Mouse (Mus musculus) MEL (cell line): ENCODE results near the gene Alox5. TPM values are rescaled to one million over a fixed set of nuclear protein-coding genes. Genes with fewer than 3 reads are reported as not detected.

ENCODE experiments used
- DNase-seq: peaks from one replicate; pipeline ENCODE4 v3.0.0; 2011; ENCODE audit warnings: low read depth, low spot score
- H3K27ac ChIP-seq: 2 replicates; pipeline ENCODE4 v1.5.1; 2012; ENCODE audit warnings: low read depth, mild to moderate bottlenecking, control low read depth, low read length, moderate library complexity; ENCODE audit not compliant: control insufficient read depth
- H3K27me3 ChIP-seq, 2 experiments: fragments of 150-350 bp in 1 of 2; sonication (generic) in 1 of 2; 2 replicates each; pipeline ENCODE4 v1.6.1; 2012; ENCODE audit warnings: low read length in 2 of 2, mild to moderate bottlenecking in 2 of 2, improper control_type of control experiment in 1 of 2, moderate library complexity in 1 of 2; ENCODE audit not compliant: insufficient read depth in 2 of 2, control insufficient read depth in 1 of 2
- H3K36me3 ChIP-seq, 2 experiments: 2 replicates each; pipeline ENCODE4 v1.6.1; 2012 to 2014; ENCODE audit warnings: low read length in 2 of 2, improper control_type of control experiment in 1 of 2, inconsistent platforms in 1 of 2, mild to moderate bottlenecking in 1 of 2; ENCODE audit not compliant: insufficient read depth in 2 of 2, control insufficient read depth in 1 of 2
- H3K4me1 ChIP-seq, 2 experiments: fragments of 150-350 bp in 1 of 2; sonication (generic) in 1 of 2; 2 replicates each; pipeline ENCODE4 v1.6.1; 2012; ENCODE audit warnings: low read length in 2 of 2, improper control_type of control experiment in 1 of 2, mild to moderate bottlenecking in 1 of 2; ENCODE audit not compliant: insufficient read depth in 2 of 2, control insufficient read depth in 1 of 2
- H3K4me3 ChIP-seq, 2 experiments: fragments of 150-350 bp in 1 of 2; sonication (generic) in 1 of 2; 2 replicates each; pipeline ENCODE4 v1.5.1; 2012; ENCODE audit warnings: low read depth in 2 of 2, low read length in 2 of 2, mild to moderate bottlenecking in 2 of 2, moderate library complexity in 2 of 2, control low read depth in 1 of 2, improper control_type of control experiment in 1 of 2; ENCODE audit not compliant: control insufficient read depth in 1 of 2, insufficient read depth in 1 of 2
- H3K79me2 ChIP-seq: 2 replicates; pipeline ENCODE4 v1.6.1; 2012; ENCODE audit warnings: mild to moderate bottlenecking, low read length, moderate library complexity; ENCODE audit not compliant: control insufficient read depth, poor library complexity, insufficient read depth
- H3K9ac ChIP-seq: 2 replicates; pipeline ENCODE4 v1.6.1; 2012; ENCODE audit warnings: low read depth, mild to moderate bottlenecking, control low read depth, low read length, moderate library complexity; ENCODE audit not compliant: control insufficient read depth, poor library complexity, severe bottlenecking
- H3K9me3 ChIP-seq: fragments of 150-350 bp; sonication (generic); replicated peaks from 2 replicates; pipeline ENCODE4 v1.6.1; 2012; ENCODE audit warnings: mild to moderate bottlenecking, low read length, improper control_type of control experiment, moderate library complexity; ENCODE audit not compliant: insufficient read depth
- CTCF ChIP-seq, 3 experiments: IDR thresholded peaks in 2 of 3; conservative IDR thresholded peaks in 1 of 3; 2 replicates each; pipeline ENCODE4 v1.5.1; 2011 to 2012; ENCODE audit warnings: low read length in 3 of 3, low read depth in 2 of 3, mild to moderate bottlenecking in 2 of 3, improper control_type of control experiment in 1 of 3, inconsistent platforms in 1 of 3, mixed read lengths in 1 of 3, moderate library complexity in 1 of 3; ENCODE audit not compliant: control insufficient read depth in 1 of 3, insufficient read depth in 1 of 3, poor library complexity in 1 of 3, severe bottlenecking in 1 of 3
- ELF1 ChIP-seq: IDR thresholded peaks from 2 replicates; pipeline ENCODE4 v1.6.1; 2014; ENCODE audit warnings: low read depth, mild to moderate bottlenecking, inconsistent platforms, low read length, improper control_type of control experiment, moderate library complexity
- EP300 ChIP-seq, 2 experiments: IDR thresholded peaks; 2 replicates each; pipeline ENCODE4 v1.6.1; 2011; ENCODE audit warnings: improper control_type of control experiment in 2 of 2, low read length in 2 of 2, low read depth in 1 of 2, mild to moderate bottlenecking in 1 of 2
- ETS1 ChIP-seq: IDR thresholded peaks from 2 replicates; pipeline ENCODE4 v1.6.1; 2012; ENCODE audit warnings: low read depth, mild to moderate bottlenecking, inconsistent platforms, low read length, improper control_type of control experiment, moderate library complexity
- GATA1 ChIP-seq: IDR thresholded peaks from 2 replicates; pipeline ENCODE4 v1.6.1; 2011; ENCODE audit warnings: low read depth, low read length, improper control_type of control experiment
- HCFC1 ChIP-seq: IDR thresholded peaks from 2 replicates; pipeline ENCODE4 v1.6.1; 2012; ENCODE audit warnings: low read depth, mild to moderate bottlenecking, inconsistent platforms, low read length, improper control_type of control experiment, moderate library complexity
- MEF2A ChIP-seq: IDR thresholded peaks from 2 replicates; pipeline ENCODE4 v1.6.1; 2014; ENCODE audit warnings: low read depth, mild to moderate bottlenecking, inconsistent platforms, low read length, improper control_type of control experiment; ENCODE audit not compliant: poor library complexity, insufficient replicate concordance, severe bottlenecking; ENCODE audit errors: extremely low read depth
- MYC ChIP-seq: IDR thresholded peaks from 2 replicates; pipeline ENCODE4 v1.6.1; 2011; ENCODE audit warnings: low read depth, mild to moderate bottlenecking, low read length, improper control_type of control experiment, moderate library complexity
- NELFE ChIP-seq: IDR thresholded peaks from 2 replicates; pipeline ENCODE4 v1.6.1; 2011; ENCODE audit warnings: low read depth, low read length, improper control_type of control experiment
- POLR2A ChIP-seq, 2 experiments: IDR thresholded peaks; 2 replicates each; pipeline ENCODE4 v1.6.1; 2011 to 2012; ENCODE audit warnings: low read length in 2 of 2, mild to moderate bottlenecking in 2 of 2, control low read depth in 1 of 2, improper control_type of control experiment in 1 of 2, low read depth in 1 of 2, moderate library complexity in 1 of 2; ENCODE audit not compliant: control insufficient read depth in 1 of 2, insufficient read depth in 1 of 2, poor library complexity in 1 of 2
- POLR2AphosphoS5 ChIP-seq: IDR thresholded peaks from 2 replicates; pipeline ENCODE4 v1.6.1; 2012; ENCODE audit warnings: low read depth, borderline replicate concordance, mild to moderate bottlenecking, inconsistent platforms, low read length, moderate library complexity, mixed read lengths
- RCOR1 ChIP-seq: IDR thresholded peaks from 2 replicates; pipeline ENCODE4 v1.6.1; 2012; ENCODE audit warnings: low read depth, mild to moderate bottlenecking, inconsistent platforms, low read length, improper control_type of control experiment
- SMC3 ChIP-seq: IDR thresholded peaks from 2 replicates; pipeline ENCODE4 v1.6.1; 2011; ENCODE audit warnings: low read depth, low read length, improper control_type of control experiment
- TAL1 ChIP-seq: IDR thresholded peaks from 2 replicates; pipeline ENCODE4 v1.6.1; 2012; ENCODE audit warnings: mild to moderate bottlenecking, inconsistent platforms, low read length, moderate library complexity, mixed read lengths
- TBP ChIP-seq: IDR thresholded peaks from 2 replicates; pipeline ENCODE4 v1.8.0; 2011; ENCODE audit warnings: low read depth, low read length, improper control_type of control experiment
- TCF12 ChIP-seq: IDR thresholded peaks from 2 replicates; pipeline ENCODE4 v1.6.1; 2014; ENCODE audit warnings: low read depth, mild to moderate bottlenecking, inconsistent platforms, low read length, improper control_type of control experiment, moderate library complexity
- USF2 ChIP-seq, 2 experiments: IDR thresholded peaks; 2 replicates each; pipeline ENCODE4 v1.6.1; 2011 to 2012; ENCODE audit warnings: improper control_type of control experiment in 2 of 2, low read length in 2 of 2, borderline replicate concordance in 1 of 2, inconsistent platforms in 1 of 2, low read depth in 1 of 2, mild to moderate bottlenecking in 1 of 2; ENCODE audit not compliant: insufficient read depth in 1 of 2
- ZKSCAN1 ChIP-seq: IDR thresholded peaks from 2 replicates; pipeline ENCODE4 v1.6.1; 2012; ENCODE audit warnings: low read depth, mild to moderate bottlenecking, inconsistent platforms, low read length, improper control_type of control experiment, moderate library complexity
- ZMIZ1 ChIP-seq: IDR thresholded peaks from 2 replicates; pipeline ENCODE4 v1.6.1; 2012; ENCODE audit warnings: low read depth, mild to moderate bottlenecking, inconsistent platforms, low read length, improper control_type of control experiment, moderate library complexity
- polyA plus RNA-seq, 2 experiments: library from polyadenylated mRNA; stranded (reverse) in 1 of 2; unstranded in 1 of 2; fragments of >175 nt in 1 of 2; fragments of >200 nt in 1 of 2; gene quantifications; 2 replicates each; pipeline versions ENCODE4 v1.2.1 to v1.2.4; 2012; ENCODE audit warnings: low replicate concordance in 2 of 2, low read depth in 1 of 2; ENCODE audit not compliant: insufficient read length in 2 of 2, insufficient read depth in 1 of 2, missing spikeins in 1 of 2
- total RNA-seq: library from RNA; depleted of rRNA; stranded (reverse); fragments of 300-350 nt; gene quantifications from 2 replicates; pipeline ENCODE4 v1.2.3, GENCODE M21; 2012

Gene Alox5
- total and polyA plus RNA-seq, 3 experiments, result 1.1 to 5.7 TPM; not detected in 1

DNA sequence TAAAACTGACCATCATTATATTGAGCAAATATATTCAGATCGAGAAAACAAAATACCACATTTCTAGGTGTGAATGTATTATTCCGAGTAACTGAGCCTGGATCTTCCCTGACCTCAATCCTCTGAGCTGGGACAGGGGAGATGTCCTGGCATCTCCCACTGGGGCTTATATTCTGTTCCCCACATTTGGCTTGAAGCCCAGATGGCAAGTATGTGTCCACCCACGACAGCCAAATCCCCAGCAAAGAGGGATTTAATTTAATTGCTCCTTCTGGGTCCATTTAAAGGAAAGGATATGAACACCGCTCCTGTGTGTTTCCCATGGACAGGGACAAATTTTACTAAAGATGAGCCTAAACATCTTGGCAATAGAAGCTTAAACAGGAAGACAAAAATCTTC is 27.8 kb upstream of the Alox5 start, which contains the start of gene Olfr211:
TSS of gene Olfr211 (plus strand) at position 301 of the 400 bp plus-strand sequence.
- H3K9ac ChIP-seq, result no peak within 1 kb of the TSS
- no peaks in the 10 kb centered on the region for H3K36me3 ChIP-seq
- DNase-seq, result no peak
- H3K27me3 ChIP-seq, result peaks cover 0 to 1% of the 10 kb centered on the region in 2 experiments; a peak in 2 of 4 replicates
- no peak for TF ChIP-seq POLR2AphosphoS5
- no peak for TF ChIP-seq SMC3
- TF ChIP-seq HCFC1, result no peak
- TF ChIP-seq USF2 (IDR thresholded peaks at IDR 0.05; ENCODE audit: borderline replicate concordance in 1 of 2, insufficient read depth in 1 of 2, low read depth in 1 of 2, low read length in 2 of 2), result no peak
- no peak for TF ChIP-seq ETS1
- TF ChIP-seq ZMIZ1, result no peak
- no peak for TF ChIP-seq ZKSCAN1
- no peak for TF ChIP-seq POLR2A (IDR thresholded peaks at IDR 0.05; ENCODE audit: control insufficient read depth in 1 of 2, insufficient read depth in 1 of 2, low read depth in 1 of 2, low read length in 2 of 2, poor library complexity in 1 of 2)
- TF ChIP-seq MYC, result no peak
- no peak for TF ChIP-seq TBP
- TF ChIP-seq TCF12, result no peak
- TF ChIP-seq CTCF (IDR thresholded peaks at IDR 0.05 in 2 of 3, conservative IDR thresholded peaks at IDR 0.05 in 1 of 3; ENCODE audit: control insufficient read depth in 1 of 3, insufficient read depth in 1 of 3, low read depth in 2 of 3, low read length in 3 of 3, poor library complexity in 1 of 3, severe bottlenecking in 1 of 3), result no peak
- no peak for TF ChIP-seq MEF2A
- TF ChIP-seq NELFE, result no peak
- TF ChIP-seq GATA1, result no peak
- H3K27ac ChIP-seq, result no peak within 1 kb of the TSS
- no peaks in the 10 kb centered on the region for H3K4me1 ChIP-seq
- H3K79me2 ChIP-seq, result no peaks in the 10 kb centered on the region
- H3K4me3 ChIP-seq, result no peak within 1 kb of the TSS
- no peaks in the 10 kb centered on the region for H3K9me3 ChIP-seq

DNA sequence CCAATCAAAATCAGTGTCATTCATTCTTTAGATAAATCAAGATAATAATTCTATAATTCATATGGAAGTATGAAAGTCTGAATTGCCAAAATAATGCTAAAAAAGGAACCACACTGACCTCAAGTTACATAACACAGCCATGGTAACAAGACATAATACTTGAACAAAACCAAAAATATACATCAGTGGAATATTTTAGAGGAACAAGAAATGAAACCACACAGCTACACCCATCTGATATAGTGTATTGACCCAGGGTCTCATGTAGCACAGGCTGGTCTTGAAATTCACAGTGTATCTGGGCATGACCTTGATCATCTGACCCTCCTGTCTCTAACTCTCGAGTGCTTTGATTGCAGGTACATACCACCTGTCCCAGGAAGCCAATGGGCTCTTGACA is 25.9 kb upstream of the Alox5 start:
- no peaks in the 10 kb centered on the region for H3K79me2 ChIP-seq

More for the DNA sequence above, 25.9 kb upstream of the Alox5 start:
- Histone ChIP-seq H3K9ac (no peak overlapping the region), H3K9me3 (no peaks in the 10 kb centered on the region), H3K4me1 (no peaks in the 10 kb centered on the region)
- DNase-seq, result no peak
- TF ChIP-seq TAL1 (no peak), EP300 (IDR thresholded peaks at IDR 0.05; ENCODE audit: low read depth in 1 of 2, low read length in 2 of 2) (no peak), RCOR1 (no peak), ELF1 (no peak)
- TF ChIP-seq, all 39 proteins: peak for 0
- Histone ChIP-seq H3K4me3 (no peak overlapping the region), H3K27me3 (peaks cover 0 to 1% of the 10 kb centered on the region in 2 experiments; a peak in 2 of 4 replicates), H3K27ac (no peak overlapping the region), H3K36me3 (no peaks in the 10 kb centered on the region)
